Mouse (Mus musculus) neural tube, embryonic 11.5 days (tissue): ENCODE measurements around the gene Gm6460. TPM values are rescaled to one million over a fixed set of nuclear protein-coding genes. Genes with fewer than 3 reads are reported as not detected.
"Not testable (repeated sequence)": the region's sequence is repeated elsewhere in the genome, so short reads cannot be mapped to it uniquely, and the experiment has no call there.

Experiments
- ATAC-seq: fragments of 200-750 bp; cut with Nextera tagmentation; 2 replicates; pipeline ENCODE4 v1.8.0; 2017; ENCODE audit warnings: moderate number of reproducible peaks, mild to moderate bottlenecking, moderate TSS enrichment, moderate library complexity; ENCODE audit not compliant: insufficient read depth, low FRiP score, low TSS enrichment
- DNase-seq: peaks from one replicate; pipeline ENCODE4 v3.0.0-alpha.2; 2015; ENCODE audit warnings: low spot score
- H3K27ac ChIP-seq: fragments of 300-500 bp; sonication (generic); 2 replicates; pipeline ENCODE4 v1.5.1; 2014; ENCODE audit warnings: low read depth, mild to moderate bottlenecking, low read length
- H3K27me3 ChIP-seq: fragments of 300-500 bp; sonication (generic); 2 replicates; pipeline ENCODE4 v1.6.1; 2014; ENCODE audit warnings: mild to moderate bottlenecking, low read length, mixed read lengths; ENCODE audit not compliant: control insufficient read depth, insufficient read depth
- H3K36me3 ChIP-seq: fragments of 300-500 bp; sonication (generic); 2 replicates; pipeline ENCODE4 v1.6.1; 2014; ENCODE audit warnings: mild to moderate bottlenecking, low read length, moderate library complexity, mixed read lengths; ENCODE audit not compliant: control insufficient read depth, insufficient read depth
- H3K4me1 ChIP-seq: fragments of 300-500 bp; sonication (generic); 2 replicates; pipeline ENCODE4 v1.6.1; 2014; ENCODE audit warnings: low read length, mixed read lengths; ENCODE audit not compliant: control insufficient read depth, insufficient read depth
- H3K4me2 ChIP-seq: fragments of 300-500 bp; sonication (generic); 2 replicates; pipeline ENCODE4 v1.6.1; 2014; ENCODE audit warnings: low read depth, mild to moderate bottlenecking, moderate library complexity
- H3K4me3 ChIP-seq: fragments of 300-500 bp; sonication (generic); 2 replicates; pipeline ENCODE4 v1.5.1; 2014; ENCODE audit warnings: low read depth, low read length
- H3K9ac ChIP-seq: fragments of 300-500 bp; sonication (generic); 2 replicates; pipeline ENCODE4 v1.6.1; 2014; ENCODE audit warnings: mild to moderate bottlenecking, low read length
- H3K9me3 ChIP-seq: fragments of 300-500 bp; sonication (generic); 2 replicates; pipeline ENCODE4 v1.6.1; 2016; ENCODE audit warnings: low read length; ENCODE audit not compliant: control insufficient read depth
- WGBS: fragments of 180-500 bp; shearing (Covaris S2); extraction: QIAGEN DNeasy Blood & Tissue Kit; methylation state at CpG from one replicate; pipeline ENCODE4 v1.1.7; 2014; 5-methylcytosine and 5-hydroxymethylcytosine counted together
- polyA plus RNA-seq: library from polyadenylated mRNA; unstranded; fragments of >200 nt; fragmentation: Nextera tagmentation; extraction: Ambion mirVana; gene quantifications from 2 replicates; pipeline ENCODE4 v1.2.1, GENCODE M21; 2014

Gm6460 gene
- polyA plus RNA-seq: not detected in 2 replicates

GRCm38 (mm10) chr5:11594613-11595012, at the start of gene Gm6460:
Gene Gm6460, plus strand, starts transcription at chr5:11594913.
- ATAC-seq, H3K9ac ChIP-seq, H3K4me3 ChIP-seq, H3K27ac ChIP-seq, DNase-seq, H3K4me1 ChIP-seq, H3K36me3 ChIP-seq, H3K9me3 ChIP-seq, H3K27me3 ChIP-seq, H3K4me2 ChIP-seq: not testable (repeated sequence)
- WGBS: no CpG with 5 or more reads among the region's 3 CpGs

Other genes with a start within 250 kb of the Gm6460 start
- not detected in 2 replicates for gene Gm8897, start 178.5 kb upstream of the Gm6460 start, polyA plus RNA-seq
- gene Gm8906, start 92.2 kb upstream of the Gm6460 start, polyA plus RNA-seq: not detected in 2 replicates
- gene Gm8922, start 87.0 kb downstream of the Gm6460 start, polyA plus RNA-seq: 0.24 TPM in 1 of 2 replicates, not detected in the other
- gene Gm8926, start 175.6 kb downstream of the Gm6460 start, polyA plus RNA-seq: not detected in 2 replicates